Mouse (Mus musculus): Measurements from ENCODE around the gene Krtap12-1.
"Not testable (repeated sequence)": the region's sequence is repeated elsewhere in the genome, so short reads cannot be mapped to it uniquely, and the experiment has no call there.

The Krtap12-1 gene

DNA sequence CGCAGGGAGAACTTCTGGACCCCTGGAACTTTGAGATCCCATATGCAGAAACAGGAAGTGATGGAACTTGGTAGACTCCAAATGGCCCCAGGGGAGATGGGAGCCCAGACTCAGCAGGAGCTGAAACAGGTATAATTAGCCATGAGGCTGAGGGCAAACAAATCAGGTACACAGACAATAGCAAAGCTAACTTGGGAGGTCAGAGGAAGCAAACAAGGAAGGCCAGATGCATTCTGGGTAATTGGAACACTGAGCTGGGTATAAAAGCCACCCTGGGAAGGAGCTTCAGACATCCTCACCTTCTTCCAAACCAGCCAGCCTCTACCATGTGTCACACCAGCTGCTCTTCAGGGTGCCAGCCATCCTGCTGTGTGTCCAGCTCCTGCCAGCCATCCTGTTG, at the start of gene Krtap12-1:
Gene Krtap12-1 (plus strand): TSS at position 301 of the 400 bp plus-strand sequence.
- in situ Hi-C loops (cut with MseI, MboI), result not testable (repeated sequence)

DNA sequence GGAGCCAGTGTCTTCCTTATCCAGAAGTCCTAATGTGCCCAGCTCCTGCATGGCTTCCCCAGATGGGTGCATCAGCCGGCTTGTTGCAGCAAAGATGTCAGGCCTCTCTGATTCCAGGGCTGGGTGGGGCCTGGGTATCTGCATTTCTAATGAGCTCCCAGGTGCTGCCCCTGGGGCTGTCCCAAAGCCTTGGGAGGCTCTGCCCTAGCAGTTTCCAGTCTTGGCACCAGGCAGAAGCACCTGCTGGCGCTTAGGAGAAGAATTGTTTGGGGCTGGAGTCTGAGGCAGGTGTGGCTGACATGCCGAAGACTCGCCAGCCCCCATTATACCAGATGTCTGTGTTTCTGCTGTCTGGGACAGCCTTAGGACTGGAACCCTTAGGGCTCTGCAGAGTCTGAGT, 49.7 kb upstream of the Krtap12-1 start:
- in situ Hi-C loops (cut with MseI, MboI), result no loop called here

DNA sequence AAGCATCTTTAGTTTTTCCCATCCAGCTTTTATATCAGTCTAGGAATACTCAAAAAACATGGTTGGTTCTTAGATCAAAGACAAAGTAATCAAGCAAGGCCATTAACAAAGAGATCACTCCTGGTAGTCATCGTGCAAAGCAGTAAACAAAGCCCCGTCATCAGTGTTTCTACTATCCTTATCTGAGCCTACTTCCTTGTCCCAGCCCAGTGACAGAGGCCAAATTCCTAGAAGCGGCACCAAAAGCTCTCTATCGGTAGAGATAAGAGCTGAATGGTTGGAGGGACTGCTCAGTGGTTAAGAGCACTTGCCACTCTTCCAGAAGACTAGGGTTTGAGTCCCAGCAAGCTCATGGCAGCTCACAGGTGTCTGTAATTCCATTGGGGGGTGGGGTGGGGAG, 48.9 kb upstream of the Krtap12-1 start:
- in situ Hi-C loops (cut with MseI, MboI), result no loop called here

DNA sequence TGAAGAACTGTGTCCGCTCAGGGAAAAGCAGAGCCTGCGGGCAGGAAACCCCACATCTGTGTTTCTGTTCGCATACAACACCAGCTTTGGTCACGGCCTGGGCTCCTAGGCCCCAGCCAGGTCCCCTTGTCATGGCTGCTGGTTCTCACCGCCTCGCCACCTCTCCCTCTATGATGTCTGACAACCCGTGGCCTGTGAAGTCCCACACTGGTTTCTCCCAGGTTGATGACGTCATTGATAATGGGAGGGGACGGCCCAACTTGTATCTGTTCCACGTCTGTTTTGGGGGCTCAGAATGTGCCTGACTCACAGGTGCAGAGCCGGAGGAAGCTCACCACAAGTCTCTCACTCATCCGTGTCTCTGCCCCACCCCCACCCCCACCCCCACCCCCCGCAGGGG, 46.6 kb upstream of the Krtap12-1 start:
- in situ Hi-C loops (cut with MseI, MboI), result no loop called here

DNA sequence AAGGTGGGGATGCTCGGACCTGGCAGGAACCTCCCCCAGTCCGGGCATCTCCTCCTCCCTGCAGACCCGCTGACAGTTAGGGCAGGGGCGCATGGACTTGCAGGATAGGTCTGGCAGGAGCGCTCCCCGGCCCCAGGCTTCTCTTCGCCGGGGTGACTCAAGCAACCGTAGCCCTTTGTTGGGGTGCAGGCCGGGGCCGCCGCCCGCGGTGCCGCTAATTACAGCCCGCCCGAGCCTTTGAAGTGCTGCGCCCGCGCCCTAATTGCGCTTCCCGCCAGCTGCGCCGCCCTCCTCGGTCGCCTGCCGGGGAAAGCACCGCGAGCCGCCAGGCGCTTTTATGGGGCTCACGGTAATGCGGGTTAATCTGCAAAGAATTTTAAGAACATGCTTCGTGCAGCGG, 42.8 kb upstream of the Krtap12-1 start:
- in situ Hi-C loops (cut with MseI, MboI), result no loop called here

DNA sequence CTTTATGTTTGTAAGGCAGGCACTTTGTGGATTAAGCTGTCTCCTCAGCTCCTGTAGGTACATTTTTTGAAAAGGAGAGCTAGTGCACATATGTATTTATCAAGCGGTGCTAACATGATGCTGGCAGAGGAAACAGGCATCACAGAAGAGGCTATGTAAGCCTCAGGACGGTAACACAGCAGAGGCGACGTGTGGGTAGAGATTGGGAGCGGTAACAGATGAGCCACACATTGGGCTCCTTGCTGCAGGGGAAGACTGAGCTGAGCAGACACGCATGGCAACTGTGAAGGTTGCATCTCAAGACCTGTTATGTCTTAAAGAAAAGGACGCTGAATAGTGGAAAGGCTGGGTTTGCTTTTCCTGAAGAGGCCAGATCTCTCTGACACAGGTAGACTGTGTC, 37.4 kb upstream of the Krtap12-1 start:
- in situ Hi-C loops (cut with MseI, MboI), result no loop called here

DNA sequence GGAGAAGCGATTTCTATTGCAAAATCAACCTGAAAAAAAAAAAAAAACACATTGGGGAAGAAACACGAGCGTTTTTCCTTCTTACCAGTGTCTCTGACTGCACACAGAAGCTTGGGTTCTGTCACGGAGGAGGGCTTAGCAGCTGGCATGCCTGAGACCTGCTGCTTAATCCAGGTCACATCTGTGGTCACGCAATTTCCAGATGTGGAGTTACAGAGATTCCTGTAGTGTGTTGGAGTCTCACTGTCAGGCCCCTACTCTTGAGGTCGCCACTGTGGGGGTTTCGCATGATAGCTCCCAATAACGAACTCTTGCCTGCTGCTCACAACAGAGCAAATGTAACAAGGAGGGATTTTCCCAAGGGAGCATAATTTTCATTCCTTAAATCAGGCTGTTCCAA, 36.2 kb upstream of the Krtap12-1 start:
- in situ Hi-C loops (cut with MseI, MboI), result no loop called here

DNA sequence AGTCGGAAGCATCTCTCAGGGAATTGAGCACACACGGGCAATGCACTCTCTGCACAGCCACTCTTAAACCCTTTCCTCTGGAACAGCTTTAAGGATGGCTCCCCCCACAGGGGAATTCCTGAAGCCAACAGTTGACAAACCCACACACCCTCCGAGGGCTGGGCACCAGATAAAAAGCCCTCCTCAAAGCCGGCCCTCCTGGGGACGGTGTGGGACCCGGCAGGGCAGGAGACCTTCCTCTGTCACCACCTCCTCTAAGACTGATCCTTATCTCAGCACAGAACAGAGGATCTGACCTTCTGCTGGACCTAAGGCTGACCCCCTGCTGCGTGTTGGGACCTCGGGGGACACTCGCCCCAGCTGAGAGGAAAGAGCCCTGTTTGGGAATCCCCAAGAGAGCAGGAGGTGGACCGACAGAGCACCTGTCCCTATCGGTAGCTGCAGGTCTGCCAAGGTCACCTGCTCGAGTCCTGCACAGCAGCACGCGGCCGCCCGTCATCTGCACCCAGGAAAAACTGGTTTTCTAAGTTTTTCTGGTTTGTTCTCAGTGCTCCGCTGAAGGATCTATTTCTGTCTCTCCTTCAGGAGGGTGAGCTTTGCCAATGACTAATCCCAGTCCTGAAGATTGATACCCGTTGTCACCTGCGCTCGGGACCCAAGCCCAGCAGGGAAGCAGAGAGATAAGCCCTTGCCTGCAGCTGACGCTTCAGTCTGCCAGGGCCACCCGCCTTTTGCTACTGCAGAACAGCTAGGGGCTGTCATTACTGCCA, 34.3 kb upstream of the Krtap12-1 start, which contains the start of gene Tspear:
Gene Tspear (plus strand): TSS at position 675 of the 770 bp plus-strand sequence.
- in situ Hi-C loops (cut with MseI, MboI), result no loop called here

DNA sequence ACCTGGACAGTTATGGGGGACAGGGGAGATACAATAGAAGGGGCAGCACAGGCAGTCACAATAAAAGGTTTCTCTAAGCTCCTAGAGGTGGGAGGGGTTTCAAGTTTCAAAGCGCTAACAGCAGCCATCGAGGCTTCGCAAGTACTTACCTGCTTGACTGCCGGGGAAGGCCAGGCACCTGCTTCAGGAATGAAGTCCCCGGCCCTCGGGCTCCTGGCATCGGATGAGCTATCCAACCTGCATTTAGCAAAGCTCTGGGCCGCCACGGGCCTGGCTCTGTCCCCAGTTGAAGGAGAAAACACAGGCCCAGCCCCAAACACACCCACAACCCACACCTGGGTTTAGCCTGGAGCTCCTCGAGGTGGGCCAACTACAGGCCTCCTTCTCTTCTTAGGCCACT, 33.4 kb upstream of the Krtap12-1 start:
- in situ Hi-C loops (cut with MseI, MboI), result no loop called here

DNA sequence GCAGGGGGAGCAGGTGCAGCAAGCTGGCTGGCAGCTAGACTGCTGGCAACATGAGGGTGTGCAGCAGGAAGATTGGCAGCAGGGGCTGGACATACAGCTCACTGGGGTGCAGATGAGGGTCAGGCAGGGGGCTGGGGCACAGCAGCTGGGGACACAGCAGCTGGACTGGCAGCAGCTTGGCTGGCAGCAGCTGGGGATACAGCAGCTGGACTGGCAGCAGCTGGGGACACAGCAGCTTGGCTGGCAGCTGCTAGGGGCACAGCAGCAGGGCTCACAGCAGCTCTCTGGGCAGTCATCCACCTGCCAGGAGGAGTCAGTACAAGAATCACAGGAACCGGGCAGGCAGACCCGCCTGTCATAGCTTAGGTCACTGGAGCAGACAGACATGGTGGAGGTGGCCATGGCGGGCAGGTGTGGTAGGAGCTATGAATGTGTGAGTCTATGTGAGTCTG, 30.0 kb upstream of the Krtap12-1 start, which contains the start of gene Gm19402:
Gene Gm19402 (minus strand): TSS at position 402 of the 452 bp plus-strand sequence.
- in situ Hi-C loops (cut with MseI, MboI), result not testable (repeated sequence)

DNA sequence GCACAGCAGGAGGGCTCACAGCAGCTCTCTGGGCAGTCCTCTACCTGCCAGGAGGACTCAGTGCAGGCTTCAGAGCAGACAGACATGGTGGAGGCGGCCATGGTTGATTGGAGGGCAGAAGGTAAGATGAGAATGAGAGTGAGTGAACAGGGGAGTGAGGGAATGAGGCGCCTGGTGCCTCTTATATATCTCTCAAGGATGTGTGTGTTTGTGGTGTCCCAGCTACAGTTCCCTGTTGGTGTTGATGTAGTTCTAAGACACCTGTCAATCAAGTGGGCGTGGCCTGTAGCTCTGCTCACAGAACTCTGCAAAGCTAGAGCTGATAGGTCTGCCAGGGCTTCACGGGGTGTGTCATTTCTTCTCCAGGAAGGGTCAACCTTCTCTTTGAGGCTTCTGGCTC, 23.3 kb upstream of the Krtap12-1 start, which contains the start of gene Gm9508:
Gene Gm9508 (minus strand): TSS at position 101 of the 400 bp plus-strand sequence.
- in situ Hi-C loops (cut with MseI, MboI), result no loop called here

DNA sequence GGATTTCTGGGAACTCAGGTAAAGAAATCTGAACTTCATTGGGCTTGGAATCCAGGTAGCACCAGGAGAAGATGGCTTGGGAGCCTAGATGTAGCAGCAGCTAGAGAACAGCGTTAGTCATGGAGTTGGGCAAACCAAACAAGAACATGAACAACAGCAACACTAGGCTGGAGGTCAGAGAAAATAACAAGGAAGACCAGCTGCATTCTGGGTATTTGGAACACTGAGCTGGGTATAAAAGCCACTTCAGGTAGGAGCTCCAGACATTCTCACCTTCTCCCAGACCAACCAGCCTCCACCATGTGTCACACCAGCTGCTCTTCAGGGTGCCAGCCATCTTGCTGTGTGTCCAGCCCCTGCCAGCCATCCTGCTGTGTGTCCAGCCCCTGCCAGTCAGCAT, 14.1 kb upstream of the Krtap12-1 start, which contains the start of gene Gm10272:
Gene Gm10272 (plus strand): TSS at position 301 of the 400 bp plus-strand sequence.
- in situ Hi-C loops (cut with MseI, MboI), result no loop called here

DNA sequence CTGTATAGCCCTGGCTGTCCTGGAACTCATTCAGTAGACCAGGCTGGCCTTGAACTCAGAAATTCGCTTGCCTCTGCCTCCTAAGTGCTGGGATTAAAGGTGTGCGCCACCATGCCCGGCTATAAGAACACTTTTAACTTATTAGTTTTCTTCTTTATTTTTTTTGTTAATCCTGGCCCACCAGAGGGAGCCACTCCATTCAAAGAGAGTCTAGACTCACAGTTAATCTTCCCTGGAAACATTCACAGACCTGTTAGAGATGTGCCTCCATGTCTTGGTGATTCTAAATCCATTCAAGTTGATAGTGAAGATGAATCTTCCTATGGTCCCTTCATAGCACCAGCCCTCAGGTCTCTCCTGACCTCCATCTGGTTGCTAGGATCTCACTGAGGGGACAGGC, 10.6 kb upstream of the Krtap12-1 start:
- in situ Hi-C loops (cut with MseI, MboI), result no loop called here

DNA sequence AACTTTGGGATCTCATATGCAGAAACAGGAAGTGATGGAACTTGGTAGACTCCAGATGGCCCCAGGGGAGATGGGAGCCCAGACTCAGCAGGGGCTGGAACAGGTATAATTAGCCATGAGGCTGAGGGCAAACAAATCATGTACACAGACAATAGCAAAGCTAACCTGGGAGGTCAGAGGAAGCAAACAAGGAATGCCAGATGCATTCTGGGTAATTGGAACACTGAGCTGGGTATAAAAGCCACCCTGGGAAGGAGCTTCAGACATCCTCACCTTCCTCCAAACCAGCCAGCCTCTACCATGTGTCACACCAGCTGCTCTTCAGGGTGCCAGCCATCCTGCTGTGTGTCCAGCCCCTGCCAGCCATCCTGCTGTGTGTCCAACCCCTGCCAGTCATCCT, 9.2 kb upstream of the Krtap12-1 start, which contains the start of gene Gm10024:
Gene Gm10024 (plus strand): TSS at position 301 of the 400 bp plus-strand sequence.
- in situ Hi-C loops (cut with MseI, MboI), result not testable (repeated sequence)

DNA sequence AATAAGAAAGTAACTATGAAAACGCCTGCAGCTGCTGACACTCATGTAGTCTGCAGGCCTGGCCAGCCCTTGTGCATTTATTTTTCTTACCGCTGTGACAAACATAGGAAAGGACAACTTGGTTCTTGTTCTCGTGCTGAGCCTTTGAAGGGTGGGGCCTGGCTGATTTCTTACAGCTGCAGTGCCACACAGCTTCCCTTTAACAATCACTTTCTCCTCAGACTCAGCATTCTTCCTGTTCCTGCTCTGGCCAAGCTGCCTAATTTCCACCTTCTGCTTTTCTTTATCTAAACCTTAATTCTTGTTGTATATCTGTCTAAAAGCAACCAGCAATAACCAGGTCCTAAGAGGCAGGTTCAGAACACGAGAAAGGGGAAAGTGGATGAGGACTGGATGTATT, 6.7 kb upstream of the Krtap12-1 start:
- in situ Hi-C loops (cut with MseI, MboI), result no loop called here

DNA sequence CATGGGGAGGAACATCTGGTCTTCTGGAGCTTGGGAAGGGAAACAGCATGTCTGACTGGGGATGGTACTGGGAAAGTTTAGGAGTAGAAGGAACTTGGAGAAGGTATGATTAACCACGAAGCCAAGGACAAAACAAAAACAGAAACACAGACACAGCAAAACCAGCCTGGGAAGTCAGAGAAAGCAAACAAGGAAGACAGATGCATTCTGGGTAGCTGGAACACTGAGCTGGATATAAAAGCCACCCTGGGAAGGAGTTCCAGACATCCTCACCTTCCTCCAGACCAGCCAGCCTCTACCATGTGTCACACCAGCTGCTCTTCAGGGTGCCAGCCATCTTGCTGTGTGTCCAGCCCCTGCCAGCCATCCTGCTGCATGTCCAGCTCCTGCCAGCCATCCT, 4.9 kb upstream of the Krtap12-1 start, which contains the start of gene Gm10142:
Gene Gm10142 (plus strand): TSS at position 301 of the 400 bp plus-strand sequence.
- in situ Hi-C loops (cut with MseI, MboI), result no loop called here

DNA sequence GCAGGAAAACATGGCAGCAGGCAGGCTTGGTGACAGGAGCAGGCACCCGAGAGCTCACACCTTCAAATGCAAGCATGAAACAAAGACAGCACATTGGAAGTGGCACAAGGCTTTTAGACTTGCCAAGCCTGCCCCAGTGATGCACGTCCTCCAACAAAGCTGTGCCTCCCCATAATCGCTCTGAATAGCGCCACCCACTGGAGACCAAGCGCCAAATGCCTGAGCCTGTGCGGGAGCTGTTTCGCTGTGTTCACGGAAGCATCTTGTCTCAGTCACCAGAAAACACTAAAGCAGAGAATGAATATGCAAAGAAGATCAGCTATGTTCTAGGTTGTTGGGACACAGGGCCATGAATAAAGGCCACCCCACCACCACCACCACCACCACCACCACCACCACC, 4.5 kb downstream of the Krtap12-1 start:
- in situ Hi-C loops (cut with MseI, MboI), result no loop called here

DNA sequence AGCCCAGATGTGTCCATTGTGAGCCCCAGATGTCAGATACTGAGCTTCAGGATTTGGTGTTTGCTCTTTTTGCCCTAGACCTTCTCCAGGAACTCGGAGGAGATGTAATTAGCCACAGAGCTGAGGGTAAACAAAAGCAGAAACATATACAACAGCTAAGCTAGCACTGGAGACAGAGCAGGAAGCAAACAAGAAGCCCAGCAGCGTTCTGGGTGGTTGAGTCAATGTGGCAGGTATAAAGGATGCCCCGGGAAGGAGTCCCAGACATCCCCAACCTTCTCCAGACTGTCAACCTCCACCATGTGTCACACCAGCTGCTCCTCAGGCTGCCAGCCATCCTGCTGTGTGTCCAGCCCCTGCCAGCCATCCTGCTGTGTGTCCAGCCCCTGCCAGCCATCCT, 5.8 kb downstream of the Krtap12-1 start, which contains the start of gene Gm10100:
Gene Gm10100 (plus strand): TSS at position 301 of the 400 bp plus-strand sequence.
- in situ Hi-C loops (cut with MseI, MboI), result no loop called here

DNA sequence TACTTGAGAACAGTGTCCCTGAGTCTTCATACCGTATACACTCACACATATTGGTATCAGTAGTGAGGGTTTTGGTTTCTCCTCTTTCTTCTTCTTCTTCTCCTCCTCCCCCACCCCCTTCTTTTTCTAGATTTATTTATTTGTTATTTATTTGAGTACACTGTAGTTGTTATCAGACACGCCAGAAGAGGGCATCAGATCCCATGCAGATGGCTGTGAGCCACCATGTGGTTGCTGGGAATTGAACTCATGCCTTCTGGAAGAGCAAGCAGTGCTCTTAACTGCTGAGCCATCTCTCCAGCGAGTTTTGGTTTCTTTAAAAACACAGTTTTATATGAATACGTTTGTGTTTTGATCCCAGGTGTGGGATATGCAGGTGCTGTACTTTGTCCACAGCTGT, 7.9 kb downstream of the Krtap12-1 start:
- in situ Hi-C loops (cut with MseI, MboI), result no loop called here

DNA sequence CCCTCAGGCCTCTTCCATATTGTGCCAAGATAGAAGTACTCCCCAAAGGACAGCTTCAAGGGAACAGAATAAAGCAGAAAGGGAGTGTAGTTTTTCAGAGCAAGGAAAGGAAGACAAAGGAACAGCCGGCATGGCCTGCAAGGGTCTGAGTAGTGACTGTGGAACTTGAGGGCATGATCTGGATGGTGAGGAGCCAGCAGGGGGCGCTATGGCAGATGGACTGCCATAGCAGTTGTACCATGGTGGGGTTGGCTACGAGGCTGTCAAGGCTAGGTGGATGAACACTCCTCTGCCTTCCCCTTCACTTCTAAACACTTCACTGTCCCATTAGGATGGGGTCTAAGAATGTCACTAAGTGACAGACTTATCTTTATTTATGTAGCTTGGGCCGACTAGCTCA, 8.8 kb downstream of the Krtap12-1 start:
- in situ Hi-C loops (cut with MseI, MboI), result no loop called here

DNA sequence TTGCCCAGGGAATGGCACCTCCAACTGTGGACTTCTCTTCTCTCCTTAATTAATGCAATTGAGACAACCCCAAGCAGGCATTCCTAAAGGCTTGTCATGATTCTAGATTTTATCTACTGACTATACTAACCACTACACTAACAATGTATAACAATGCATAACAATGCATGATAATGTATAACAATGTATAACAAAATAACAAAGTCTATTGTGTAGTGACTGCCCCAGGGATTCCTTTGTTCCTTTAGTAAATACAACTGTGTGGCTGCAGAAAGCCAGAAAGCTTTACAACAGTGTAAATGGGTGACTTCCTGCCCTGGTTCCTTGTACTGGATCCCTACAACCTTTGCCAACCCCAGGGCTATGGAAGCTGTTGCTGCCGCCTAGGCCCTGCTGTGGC, 15.5 kb downstream of the Krtap12-1 start:
- in situ Hi-C loops (cut with MseI, MboI), result no loop called here

DNA sequence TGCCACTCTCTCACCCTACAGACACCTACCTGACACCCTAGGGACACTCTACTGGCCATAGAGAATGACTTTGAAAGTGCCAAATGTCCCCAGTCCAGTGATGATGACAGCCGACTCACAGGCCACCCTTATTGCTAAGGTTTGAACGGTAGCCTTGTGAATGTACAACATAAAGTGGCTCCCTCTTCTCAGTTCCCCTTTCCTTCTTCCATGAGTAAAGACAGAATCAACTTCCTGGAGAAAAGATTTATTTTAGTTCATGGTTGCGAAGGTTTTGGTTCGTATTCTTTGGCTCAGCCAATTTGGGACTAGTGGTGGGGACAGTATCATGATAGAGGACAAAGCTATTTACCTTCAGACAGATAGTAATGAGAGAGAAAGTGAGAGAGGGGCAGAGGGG, 18.5 kb downstream of the Krtap12-1 start:
- in situ Hi-C loops (cut with MseI, MboI), result no loop called here
